Mouse (Mus musculus): Measurements from ENCODE around the gene Ifna9.
"Not testable (repeated sequence)": the region's sequence is repeated elsewhere in the genome, so short reads cannot be mapped to it uniquely, and the experiment has no call there.

Gene Ifna9

DNA sequence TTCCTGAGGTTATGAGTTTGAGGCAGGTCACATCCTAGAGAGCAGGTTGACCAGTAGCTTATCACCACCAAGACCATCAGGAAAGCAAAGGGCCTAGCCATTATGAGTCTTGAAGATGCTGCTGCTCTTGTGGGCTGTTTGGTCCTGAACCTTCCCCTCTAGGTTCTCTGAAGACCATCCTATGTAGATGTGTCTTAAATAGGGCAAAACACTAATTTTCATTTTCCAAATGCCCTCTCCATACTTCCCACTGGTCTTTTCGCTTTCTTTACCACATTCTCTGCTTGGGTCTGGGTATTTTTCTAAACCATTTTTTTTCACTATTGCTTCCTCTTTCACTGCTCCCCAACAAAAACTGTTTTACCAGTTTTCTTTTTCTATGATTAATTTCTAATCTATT lies at the start of gene Ifna9:
Ifna9 (minus strand) TSS at position 101 of the 400 bp plus-strand sequence.
- in situ Hi-C loops (cut with MboI, MseI) = no loop called here

DNA sequence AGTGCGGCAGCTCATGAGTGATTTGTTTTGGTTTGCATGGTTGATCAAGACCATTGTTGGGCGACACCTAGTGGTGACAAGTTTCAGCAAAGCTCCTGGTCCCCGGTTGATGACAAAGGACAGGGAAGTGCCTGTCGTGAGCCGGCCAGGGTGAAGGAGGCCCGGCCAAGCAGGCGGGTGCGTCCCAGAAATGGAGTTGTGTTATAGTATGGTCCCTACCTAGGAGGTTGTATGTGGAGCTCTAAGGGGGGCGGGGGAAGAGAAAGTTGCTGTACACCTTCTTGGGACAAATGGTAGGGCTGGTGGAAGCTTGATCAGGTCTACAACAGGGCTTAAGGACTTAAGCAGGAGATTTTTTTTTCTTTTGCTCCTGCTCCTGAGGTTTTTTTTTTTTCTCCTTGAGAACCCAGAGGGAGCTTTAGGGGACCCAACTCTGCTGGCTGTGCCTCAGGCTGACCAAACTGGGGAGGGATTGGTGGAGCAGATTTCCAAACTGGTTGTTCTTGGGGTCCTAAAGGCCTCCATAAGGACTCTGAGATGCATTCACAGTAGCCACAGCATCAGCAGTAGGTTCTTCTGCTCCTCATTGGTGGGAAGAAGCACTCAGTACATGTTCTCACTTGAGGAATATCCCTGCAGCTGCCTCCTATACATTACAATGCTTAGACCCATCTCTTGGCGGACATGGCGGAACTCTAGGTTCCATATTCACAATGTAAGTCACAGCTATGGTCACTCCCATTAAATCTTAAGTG lies 49.1 kb upstream of the Ifna9 start:
- in situ Hi-C loops (cut with MboI, MseI) = loop anchor here (5.0 kb wide), 1 partner anchor 89 kb away; no protein-coding TSS in a partner anchor

DNA sequence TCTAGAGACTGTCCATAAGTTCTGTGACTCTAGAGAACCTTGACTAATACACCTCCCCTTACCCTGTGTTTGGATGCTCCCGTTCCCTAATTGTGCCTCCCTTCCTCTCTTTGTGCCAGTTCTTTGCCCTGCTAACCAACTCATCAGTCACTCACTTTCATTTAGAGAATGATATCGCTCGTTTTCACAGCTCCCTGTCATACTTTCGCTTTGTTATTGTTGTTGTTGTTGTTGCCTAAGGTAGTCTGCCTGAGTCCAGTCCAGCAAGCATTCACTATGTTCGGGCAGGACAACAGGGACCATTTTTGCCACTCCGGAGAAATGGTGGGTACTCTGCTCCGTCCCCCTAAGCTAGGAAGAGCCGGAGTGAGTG lies 48.5 kb upstream of the Ifna9 start:
- in situ Hi-C loops (cut with MboI, MseI) = loop anchor here (5.0 kb wide), 1 partner anchor 88 kb away; no protein-coding TSS in a partner anchor

- in situ Hi-C loops (cut with MboI, MseI) = no loop called here
Observed at GRCm38 (mm10) chr4:88634311-88634710, 42.1 kb upstream of the Ifna9 start, which contains the start of gene C87499. TSS of gene C87499 (minus strand) at chr4:88634411.

- in situ Hi-C loops (cut with MboI, MseI) = no loop called here
Observed at GRCm38 (mm10) chr4:88603276-88603675, 11.1 kb upstream of the Ifna9 start, which contains the start of gene Ifna12. TSS of gene Ifna12 (minus strand) at chr4:88603376.

DNA sequence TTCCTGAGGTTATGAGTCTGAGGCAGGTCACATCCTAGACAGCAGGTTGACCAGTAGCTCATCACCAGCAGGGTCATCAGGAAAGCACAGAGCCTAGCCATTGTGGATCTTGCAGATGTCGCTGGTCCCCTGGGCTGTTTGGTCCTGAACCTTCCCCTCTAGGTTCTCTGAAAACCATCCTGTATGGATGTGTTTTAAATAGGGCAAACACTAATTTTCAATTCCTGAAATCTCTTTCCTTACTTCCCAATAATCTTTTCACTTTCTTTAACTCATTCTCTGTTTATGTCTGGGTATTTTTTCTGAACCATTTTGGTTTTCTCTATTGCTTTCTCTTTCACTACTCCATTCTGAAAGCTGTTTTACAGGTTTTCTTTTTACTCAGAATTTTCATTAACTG lies 20.5 kb downstream of the Ifna9 start, which contains the start of gene Ifna14:
Ifna14 (minus strand) TSS at position 101 of the 400 bp plus-strand sequence.
- in situ Hi-C loops (cut with MboI, MseI) = no loop called here

DNA sequence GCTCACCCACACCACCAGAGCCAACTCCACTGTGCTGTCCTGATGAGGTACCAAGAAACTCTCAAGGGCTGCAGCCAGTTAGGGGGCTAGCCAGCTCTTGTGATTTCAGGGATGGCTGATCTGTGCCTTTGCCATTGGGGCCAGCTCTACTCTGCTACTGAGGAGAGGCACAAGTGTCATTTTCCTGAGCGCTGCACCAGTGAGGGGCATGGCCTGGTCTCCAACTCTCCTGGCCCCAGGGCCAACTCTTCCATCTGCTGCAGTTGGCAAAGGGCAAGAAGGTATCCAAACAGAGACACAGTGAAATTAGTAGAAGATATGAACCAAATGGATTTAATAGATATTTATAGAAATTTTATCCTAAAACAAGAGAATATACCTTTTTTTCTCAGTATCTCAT lies 30.4 kb downstream of the Ifna9 start:
- in situ Hi-C loops (cut with MboI, MseI) = no loop called here

GRCm38 (mm10) chr4:88558145-88558544 lies 34.0 kb downstream of the Ifna9 start, which contains the start of gene Ifna15:
TSS of gene Ifna15 (minus strand) at chr4:88558245.
- in situ Hi-C loops (cut with MboI, MseI) = not testable (repeated sequence)

DNA sequence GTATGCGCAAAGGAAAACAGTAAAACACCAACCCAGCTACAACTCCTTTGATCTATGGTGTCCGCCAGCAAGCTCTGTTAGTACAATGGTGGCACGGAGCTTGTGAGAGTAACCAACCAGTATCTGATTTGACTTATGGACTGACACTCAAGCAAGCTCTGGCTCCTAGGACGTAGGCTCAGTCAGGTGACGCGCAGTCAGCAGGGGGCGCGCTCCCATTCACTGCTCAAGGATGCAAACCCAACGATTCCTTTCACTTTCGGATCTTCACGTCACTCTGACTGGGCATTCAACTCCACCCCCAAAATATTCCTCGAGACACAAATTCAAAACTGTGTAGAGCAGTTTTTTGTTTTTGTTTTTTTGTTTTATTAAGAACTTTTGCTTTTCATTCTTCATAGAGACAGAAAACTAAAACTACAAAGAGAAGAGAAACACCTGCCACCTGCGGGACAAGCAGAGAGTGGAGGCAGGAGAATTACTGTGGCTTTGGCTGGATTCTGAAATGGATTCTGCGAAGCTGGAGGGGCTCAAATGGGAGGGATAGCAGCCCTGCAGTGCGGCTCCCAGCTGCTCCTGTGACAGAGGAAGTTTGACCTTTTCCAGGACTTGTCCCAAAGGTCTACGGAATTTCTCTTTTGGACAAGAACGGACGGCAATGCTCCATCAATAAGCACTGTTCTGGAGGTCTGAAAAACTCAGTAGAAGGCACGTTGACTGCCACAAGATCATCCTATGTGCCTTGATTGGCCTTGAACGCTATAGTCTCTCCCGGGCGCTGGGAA lies 41.8 kb downstream of the Ifna9 start:
- in situ Hi-C loops (cut with MboI, MseI) = loop anchor here (5.0 kb wide), 2 partner anchors 92 to 103 kb away; partner anchors contain the start of gene Ifna13 (in 2 of the 2)

GRCm38 (mm10) chr4:88547986-88548385 lies 44.2 kb downstream of the Ifna9 start:
- in situ Hi-C loops (cut with MboI, MseI) = loop anchor here (10.0 to 25.0 kb wide), 2 partner anchors 761 to 1183 kb away; no protein-coding TSS in a partner anchor

DNA sequence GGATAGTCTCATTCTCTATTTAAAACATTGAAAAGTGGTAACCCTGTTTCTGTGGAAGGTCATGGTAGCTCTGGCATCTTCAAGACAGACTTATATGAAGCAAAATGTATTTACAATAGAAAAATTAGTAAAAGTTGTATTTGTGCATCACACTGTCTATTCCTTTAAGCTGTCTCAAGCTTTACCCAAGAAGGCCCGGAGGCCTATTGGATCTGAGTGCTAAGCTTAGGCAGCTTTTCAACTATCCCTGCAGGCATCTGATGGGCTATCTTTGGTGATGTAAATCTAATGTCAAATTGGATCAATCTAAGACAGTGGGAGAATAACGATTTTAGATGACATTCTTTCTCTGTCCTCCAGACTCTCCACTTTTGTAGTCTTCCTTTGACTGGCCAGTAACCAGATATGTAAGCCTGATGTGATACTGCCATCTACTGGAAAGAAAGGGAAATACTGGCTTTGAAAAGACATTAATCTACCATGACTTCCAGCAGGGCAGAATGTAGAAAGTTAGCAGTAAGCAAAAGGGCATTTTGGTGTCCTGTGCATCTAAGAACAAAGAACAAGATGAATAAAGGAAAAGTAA lies 48.4 kb downstream of the Ifna9 start:
- in situ Hi-C loops (cut with MboI, MseI) = loop anchor here (5.0 to 25.0 kb wide), 4 partner anchors 186 to 1179 kb away; no protein-coding TSS in a partner anchor

All from T-helper 17 cell (primary cell).